Mouse (Mus musculus) G1E (cell line): ENCODE measurements around the gene Gapt.

Experiments
- CTCF ChIP-seq: IDR thresholded peaks from 2 replicates; pipeline ENCODE4 v1.5.1; 2012; ENCODE audit warnings: low read depth, low read length, inconsistent platforms, mixed read lengths
- GATA1 ChIP-seq: IDR thresholded peaks from 2 replicates; pipeline ENCODE4 v1.6.1; 2012; ENCODE audit warnings: borderline replicate concordance, low read length, inconsistent platforms, mixed read lengths
- POLR2AphosphoS5 ChIP-seq: IDR thresholded peaks from 2 replicates; pipeline ENCODE4 v1.6.1; 2012; ENCODE audit warnings: low read depth, low read length, inconsistent platforms; ENCODE audit not compliant: insufficient replicate concordance

GRCm38 (mm10) chr13:110332958-110333597 is 23.9 kb downstream of the Gapt start:
- TF ChIP-seq CTCF = no peak
- no peak for TF ChIP-seq POLR2AphosphoS5
- no peak for TF ChIP-seq GATA1
